Mouse (Mus musculus): ENCODE measurements around the gene Myoz1. TPM values are rescaled to one million over a fixed set of nuclear protein-coding genes. Genes with fewer than 3 reads are reported as not detected.
"Not testable (repeated sequence)": the region's sequence is repeated elsewhere in the genome, so short reads cannot be mapped to it uniquely, and the experiment has no call there.

Gene Myoz1
- total RNA-seq, 2 experiments from 2014 or later: not detected

DNA sequence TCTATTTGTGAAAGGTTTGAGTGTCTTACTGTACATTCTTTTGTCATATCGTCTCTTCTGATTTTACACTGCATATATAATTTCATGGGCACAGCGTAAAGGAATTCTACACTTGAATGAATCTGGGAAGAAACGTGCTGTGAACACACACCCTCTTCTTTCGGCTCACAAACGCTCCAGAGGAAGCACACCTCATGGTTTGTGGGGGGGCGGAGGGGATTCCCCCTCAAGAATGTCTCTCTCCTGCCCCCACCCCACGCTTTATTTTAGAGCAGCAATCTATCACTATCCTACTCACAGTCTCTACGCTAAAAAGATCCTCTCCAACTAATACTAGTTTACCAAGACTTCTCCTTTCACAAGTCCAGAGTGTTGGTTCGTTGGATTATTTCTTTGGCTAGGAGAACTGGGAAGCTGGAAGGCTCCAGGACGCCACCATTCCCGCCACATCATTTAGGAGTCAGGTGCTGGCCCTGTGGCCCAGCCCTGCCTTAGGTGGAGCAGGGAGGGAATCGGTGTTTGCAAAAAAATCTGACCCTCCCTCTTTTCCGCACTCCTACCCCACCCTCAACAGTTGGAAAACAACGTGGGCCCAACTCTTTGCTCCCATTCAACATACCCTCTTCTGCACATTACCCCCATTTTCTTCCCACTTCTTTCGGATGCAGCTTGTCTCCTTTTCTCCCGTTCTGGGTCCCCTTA lies 16.3 kb downstream of the Myoz1 start:
- DNase-seq (ENCODE audit: low spot score in 2 of 2): no peak

DNA sequence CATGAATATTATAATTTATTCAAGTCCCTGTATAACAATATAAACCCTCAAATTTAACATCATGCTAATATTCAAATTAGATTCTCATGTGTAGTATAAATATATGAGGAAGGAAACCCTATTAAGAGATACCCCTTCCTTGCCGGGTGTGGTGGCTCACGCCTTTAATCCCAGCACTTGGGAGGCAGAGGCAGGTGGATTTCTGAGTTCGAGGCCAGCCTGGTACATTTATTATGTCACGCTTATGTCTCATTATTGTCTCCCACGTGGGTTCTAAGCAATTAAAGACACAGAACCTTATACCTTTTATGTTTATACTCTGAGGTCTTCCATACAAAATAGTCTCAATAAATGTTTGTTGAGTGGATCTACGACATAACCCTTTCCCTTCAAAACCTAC lies 17.6 kb downstream of the Myoz1 start:
- no peak for DNase-seq (ENCODE audit: low spot score in 2 of 2)

DNA sequence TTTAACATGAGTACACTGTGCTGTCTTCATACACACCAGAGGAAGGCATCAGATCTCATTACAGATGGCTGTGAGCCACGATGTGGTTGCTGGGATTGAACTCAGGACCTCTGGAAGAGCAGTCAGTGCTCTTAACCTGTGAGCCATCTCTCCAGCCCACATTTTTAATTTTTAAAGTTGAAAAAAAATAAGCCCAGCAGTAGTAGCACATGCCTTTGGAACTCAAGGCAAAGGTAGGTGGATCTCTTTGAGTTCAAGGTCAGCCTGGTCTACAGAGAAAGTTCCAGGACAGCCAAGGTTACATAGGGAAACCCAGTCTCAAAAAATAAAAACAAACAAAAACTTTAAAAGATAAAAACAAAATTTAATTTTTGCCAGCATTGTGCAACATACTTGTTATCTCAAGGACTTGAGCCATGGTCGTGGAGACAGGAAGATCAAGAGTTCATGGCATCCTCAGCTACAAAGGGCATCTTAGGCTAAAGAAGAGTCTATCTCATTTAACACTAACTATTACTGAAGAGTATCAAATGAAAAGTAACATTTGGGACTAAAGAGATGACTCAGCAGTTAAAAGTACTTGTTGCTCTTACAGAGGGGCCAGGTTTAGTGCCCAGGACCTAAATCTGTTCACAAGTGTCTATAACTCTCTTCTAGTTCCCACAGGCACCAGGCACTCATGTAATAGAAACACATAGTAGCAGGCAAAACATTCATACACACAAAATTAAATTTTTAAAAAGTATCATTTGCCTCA lies 18.3 kb downstream of the Myoz1 start:
- no peak for DNase-seq (ENCODE audit: low spot score in 2 of 2)

DNA sequence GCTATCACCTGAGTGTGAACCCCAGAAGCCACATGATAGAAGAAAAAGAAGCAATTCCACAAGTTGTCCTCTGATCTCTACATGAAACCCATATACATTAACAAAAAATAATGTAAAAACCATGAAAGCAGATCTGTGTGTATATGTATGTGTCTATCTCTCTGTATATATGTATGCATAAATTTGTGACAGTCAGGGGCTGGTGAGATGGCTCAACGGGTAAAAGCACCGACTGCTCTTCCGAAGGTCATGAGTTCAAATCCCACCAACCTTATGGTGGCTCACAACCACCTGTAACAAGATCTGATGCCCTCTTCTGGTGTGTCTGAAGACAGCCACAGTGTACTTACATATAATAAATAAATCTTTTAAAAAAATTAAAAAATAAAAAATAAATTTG lies 19.4 kb downstream of the Myoz1 start:
- not testable (repeated sequence) for DNase-seq (ENCODE audit: low spot score in 2 of 2)

DNA sequence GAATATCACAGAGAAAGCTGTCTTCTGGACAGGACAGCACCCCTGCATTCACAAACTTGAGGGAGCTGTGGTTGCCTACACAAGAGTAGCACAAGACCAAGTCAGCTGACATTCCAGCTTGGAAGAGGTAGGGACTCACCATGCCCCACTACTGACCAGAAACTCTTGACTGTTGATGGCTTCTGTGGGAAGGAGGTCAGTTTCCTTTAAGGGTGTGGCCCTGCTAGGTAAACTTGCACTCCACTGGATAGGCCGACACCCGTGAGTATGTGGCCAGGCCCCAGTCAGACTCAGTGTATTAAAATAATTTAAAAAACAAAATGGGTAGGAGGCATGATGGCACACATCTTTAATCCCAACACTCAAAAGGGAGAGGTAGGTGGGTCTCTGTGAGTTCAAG lies 20.8 kb downstream of the Myoz1 start:
- no peak for DNase-seq (ENCODE audit: low spot score in 2 of 2)

DNA sequence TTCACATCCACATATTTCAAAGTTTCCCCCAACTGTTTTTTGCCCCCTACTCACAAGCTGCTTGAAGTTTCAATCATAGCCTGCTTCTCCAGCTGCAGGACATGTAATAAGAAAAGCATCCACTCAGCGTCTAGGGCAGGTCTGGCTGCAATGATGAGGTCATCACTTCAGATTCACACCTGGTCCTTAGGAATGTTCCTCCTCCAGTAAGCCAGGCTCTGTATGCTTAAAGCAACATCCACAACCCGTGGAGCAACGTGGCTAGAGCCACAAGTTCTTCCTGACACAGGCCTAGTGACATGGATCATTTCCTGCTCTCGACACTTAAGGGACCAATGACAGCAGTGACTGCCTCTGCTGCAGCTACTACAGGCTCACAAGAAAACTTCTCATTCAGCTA lies 25.1 kb downstream of the Myoz1 start:
- no peak for DNase-seq (ENCODE audit: low spot score in 2 of 2)

DNA sequence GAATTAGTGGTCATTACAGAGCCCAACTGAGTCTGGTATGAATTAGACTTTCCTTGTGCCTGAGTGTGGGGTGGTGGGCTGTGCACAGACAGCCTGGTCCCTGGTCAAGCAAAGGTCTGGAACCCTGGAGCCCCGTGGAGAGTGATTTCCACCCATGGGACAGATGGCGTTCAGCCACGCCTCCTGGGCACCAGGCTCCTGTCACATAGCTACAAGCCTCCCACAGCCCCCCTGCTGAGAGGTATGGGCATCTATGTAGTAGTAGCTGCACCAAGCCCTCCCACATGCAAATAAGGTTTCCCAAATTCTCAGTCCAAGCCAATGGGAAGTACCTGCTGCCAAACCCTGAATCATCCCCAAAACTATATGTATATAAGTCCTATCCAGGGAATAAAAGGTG lies 29.4 kb downstream of the Myoz1 start:
- DNase-seq (ENCODE audit: low spot score in 2 of 2): no peak

DNA sequence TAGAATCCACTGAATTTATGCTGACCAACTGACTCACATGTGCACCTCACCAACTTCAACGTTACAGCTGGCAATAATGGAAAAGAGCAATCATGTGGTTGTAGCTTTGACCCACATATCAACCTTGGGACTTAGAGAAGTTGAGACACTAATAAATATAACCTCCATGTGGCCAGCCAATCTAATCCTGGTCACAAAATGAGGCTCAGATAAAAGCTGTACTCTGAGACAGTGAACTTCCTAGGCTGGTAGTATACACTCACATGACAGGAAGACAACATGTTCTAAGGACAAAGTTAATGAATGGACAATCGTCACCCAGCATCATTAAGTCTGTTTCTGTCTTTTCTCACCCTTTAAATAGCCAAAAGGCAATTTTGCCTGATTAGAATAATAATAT lies 29.9 kb downstream of the Myoz1 start:
- no peak for DNase-seq (ENCODE audit: low spot score in 2 of 2)

DNA sequence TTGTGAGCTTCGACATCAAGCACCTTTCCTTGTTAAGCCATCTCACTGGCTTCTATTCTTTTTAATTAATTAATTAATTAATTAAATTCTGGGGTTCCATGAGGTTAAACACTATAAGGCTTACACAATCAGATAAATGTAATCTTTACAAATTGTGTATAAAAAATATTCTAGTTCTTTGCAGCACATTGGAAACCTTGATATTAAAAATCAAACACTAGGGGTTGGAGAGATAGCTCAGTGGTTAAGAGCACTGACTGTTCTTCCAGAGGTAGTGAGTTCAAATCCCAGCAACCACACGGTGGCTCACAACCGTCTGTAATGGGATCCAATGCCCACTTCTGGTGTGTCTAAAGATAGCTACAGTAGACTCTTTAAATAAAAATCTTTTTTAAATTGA lies 33.4 kb downstream of the Myoz1 start:
- DNase-seq (ENCODE audit: low spot score in 2 of 2): no peak

DNA sequence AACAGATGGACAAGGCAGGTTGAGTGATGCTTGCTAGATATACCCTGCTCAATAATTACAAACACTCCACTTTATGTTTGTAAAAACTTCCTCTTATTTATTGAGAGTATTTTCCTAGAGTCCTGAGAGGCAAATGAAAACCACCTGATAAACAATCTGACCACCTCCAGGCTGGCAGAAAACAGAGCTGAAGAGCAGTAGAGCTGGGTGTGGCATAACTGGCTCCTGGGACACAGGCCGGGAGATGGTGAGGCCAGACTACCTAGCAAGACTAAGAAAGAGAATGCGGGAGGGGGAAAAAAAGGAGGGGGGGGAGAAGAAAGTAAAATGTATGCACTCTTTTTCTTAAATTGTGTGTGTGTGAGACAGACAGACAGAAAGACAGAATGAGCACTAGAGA lies 33.9 kb downstream of the Myoz1 start:
- no peak for DNase-seq (ENCODE audit: low spot score in 2 of 2)

DNA sequence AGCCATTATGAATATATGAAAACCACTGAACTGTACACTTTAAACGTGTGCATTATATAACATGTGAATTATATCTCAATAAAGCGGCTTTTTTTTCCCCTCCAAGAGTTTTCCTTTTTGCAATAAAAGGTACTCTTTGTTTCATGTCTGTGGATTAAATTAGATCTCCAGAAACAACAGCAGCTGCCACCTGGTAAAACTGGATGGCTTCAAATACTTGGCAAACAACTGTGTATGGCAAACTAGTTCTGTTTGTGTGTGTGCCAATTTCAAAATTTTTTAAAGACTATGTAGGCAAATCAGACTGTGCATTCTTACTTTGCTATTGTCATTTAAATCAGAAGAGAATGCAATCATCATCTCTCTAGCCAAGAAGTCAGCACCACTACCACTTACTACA lies 34.4 kb downstream of the Myoz1 start:
- peak in 1 of 2 experiments; percentile 48 for DNase-seq (ENCODE audit: low spot score in 2 of 2)

DNA sequence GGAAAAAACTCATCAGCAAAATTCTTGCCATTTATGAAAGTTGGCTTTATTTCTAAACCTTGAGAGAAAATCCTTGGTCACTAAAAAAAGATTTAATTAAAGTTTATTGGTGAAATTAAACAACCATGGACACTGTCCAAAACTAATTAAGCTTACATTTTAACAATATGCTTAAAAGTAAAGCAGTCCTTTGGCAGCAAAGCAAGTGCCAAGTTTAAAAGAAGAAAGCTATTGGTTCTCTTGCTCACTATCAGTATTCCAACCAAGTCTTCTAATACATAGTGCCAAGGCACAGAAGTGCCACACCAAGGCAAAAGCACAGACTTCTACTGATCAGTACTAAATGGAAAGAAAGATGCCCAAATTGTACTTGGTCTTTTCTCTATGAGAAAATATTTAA lies 37.2 kb downstream of the Myoz1 start:
- DNase-seq (ENCODE audit: low spot score in 2 of 2): peak in 1 of 2 experiments; percentile 71

DNA sequence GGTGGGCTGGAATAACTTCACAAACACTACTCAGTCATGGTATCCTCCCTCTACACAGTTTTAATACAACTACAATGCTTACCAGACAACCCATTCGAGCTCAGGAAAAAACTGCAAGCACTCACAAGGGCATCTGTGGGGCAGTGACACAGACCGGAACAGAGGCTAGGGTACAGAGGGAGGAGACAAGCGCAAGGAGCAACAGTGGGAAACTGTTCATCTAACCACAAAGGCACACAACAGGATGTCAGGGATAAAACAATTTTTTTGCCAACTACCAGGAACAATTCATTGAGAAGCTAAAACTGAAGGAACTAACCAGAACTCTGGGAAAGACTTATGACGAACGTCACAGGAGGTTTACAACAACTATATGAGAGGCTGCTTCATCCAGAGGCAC lies 38.1 kb downstream of the Myoz1 start:
- no peak for DNase-seq (ENCODE audit: low spot score in 2 of 2)

DNA sequence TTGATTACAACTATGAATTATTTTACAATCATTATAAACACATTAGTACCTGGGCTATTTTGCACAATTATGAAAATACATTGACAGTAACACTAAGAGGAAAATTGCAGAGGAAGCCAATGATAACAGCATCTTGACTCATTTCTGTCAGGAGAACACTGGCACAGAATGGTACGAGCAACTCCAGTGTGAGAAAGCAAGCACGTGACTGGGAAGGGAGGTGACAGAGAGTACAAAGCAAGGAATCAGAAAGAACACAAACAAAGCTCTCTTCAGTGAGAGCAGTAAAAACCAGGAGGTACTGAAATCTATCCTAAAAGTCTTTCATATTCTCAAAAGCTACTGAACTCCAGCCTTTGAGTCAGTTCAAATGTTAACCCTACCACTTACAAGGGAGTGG lies 39.9 kb downstream of the Myoz1 start:
- no peak for DNase-seq (ENCODE audit: low spot score in 2 of 2)

DNA sequence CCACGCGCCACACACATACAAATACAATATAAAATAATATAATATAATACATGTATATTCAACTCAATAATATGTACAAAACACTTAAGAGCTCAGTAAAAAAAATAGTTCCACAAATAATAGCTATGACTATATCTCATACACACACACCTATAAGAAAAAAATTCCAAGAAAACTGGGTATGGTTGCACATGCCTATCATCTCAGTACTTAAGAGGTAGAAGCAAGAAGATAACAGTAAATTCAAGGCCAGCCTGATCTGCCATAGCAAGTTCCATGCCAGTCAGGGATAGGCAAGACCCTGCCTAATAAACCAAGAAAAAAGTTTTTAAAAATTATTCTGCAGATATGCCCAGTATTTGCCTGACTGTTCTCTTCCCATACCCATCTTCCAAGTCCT lies 41.3 kb downstream of the Myoz1 start:
- no peak for DNase-seq (ENCODE audit: low spot score in 2 of 2)

DNA sequence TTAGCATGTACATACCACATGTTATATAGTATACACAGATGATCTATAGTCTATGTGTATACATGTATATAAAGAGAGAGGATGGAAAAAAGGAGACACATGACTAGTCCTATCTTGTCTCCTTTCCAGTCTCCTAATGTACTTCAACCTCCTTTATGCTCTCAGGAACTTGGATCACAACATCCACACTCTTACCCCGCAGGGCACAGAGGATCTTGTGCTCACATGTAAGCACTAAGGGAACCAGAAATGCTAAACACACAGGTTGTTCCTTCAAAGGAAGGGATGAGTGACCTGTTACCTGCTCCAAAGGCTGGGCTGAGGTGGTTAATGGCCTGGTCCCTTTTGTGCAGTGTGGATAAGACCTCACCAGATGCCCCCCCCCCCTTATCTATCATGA lies 43.5 kb downstream of the Myoz1 start:
- no peak for DNase-seq (ENCODE audit: low spot score in 2 of 2)

DNA sequence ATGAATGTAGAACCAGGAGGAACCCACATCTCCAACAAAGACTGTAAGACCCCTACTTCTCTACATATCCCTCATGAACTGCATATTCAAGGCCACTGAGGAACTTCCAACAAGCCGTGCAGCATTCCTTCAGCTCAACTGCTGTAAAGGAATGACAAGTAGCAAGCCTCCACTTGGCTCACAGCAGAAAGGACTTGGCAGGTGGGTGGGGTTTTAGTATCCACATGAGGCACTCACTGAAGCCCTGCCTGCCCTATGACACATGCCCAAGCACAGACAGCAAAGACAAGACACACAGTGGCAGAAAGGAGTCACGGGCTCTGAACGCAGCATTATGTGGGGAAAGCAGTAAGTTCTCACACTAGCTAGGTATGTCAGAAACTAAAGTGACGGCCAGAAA lies 46.2 kb downstream of the Myoz1 start:
- DNase-seq (ENCODE audit: low spot score in 2 of 2): no peak

DNA sequence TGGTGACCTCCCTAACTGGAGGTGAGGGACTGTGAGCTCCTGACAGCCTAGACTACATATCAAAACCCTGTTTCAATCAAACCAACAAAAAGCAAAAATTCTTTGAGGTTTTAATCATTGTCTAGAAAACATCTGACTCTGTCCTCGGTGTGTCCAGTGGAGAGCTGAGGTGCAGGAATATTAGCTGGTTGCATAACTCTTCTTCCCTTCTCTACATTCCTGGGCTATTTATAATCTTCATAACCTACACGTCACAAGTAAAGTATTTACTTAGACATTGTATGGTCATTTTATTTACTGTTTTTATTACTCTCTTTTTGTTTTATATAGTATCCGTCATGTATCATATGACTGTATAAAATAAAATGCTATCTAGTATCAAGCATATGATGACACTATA lies 46.8 kb downstream of the Myoz1 start:
- no peak for DNase-seq (ENCODE audit: low spot score in 2 of 2)

DNA sequence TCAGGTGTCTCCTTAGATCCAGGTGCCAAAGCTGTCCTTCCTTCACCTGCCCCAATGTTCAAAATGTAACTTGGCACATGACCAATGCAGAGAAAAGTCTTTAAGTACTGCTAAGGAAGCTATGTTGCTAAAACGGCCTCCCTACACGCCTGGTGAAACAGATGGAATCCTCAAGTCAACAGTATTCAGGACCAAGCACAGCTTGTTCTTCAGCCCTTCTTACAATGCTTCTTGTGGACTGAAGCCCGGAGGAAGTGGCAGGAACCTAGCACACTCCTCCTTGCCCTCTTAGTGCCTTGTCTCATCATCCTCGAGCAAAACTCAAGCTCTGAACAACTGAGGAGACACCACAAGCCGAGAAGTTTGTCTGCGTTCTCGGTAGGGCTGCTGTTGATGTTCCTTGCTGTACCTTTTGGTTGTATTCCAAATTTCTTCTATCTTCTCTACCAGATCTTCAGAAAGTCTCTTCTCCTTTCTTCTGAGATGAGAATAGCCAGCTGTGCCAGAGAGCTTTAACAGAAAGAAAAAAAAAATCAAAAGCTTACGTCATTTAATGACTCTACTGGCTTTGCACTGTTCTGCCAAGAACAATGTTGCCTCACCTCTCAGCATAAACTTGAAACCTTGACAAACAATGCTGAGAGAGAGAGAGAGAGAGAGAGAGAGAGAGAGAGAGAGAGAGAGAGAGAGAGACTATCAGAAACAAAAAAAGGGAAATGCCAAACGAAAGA lies 48.8 kb downstream of the Myoz1 start:
- no peak for DNase-seq (ENCODE audit: low spot score in 2 of 2)

DNA sequence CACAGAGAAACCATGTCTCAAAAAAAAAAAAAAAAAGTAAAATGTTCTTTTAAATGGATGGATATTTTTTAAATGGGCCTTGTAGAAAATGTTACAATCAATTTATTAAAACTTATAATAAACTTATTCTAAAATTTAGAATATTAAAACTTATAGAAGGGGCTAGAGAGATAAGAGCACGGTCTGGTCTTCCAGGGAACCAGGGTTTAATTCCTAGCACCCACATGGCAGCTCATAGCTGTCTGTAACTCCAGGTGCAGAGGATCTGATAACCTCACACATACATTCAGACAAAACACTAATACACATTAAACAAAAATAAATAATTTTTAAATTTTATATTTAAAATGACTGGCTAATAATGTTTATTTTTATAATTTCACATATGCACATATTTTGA lies 55.1 kb downstream of the Myoz1 start:
- DNase-seq (ENCODE audit: low spot score in 2 of 2): no peak

DNA sequence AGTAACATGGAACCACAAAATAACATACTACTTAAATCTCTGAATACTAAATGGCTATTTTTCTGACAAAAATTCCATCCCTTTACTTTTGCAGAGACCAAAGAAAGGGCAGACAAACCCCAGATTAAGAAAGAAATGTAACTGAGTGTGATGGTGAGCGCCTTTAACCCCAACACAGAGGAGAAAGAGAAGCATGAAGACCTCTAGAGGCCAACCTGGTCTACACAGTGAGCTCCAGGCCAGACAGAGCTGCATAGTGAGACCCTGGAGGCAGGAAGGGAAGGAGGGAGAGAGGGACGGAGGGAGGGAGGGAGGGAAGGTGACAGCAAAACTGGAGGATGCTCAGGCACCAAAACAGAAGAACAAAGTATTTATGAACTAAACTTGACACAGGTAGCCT lies 56.1 kb downstream of the Myoz1 start:
- no peak for DNase-seq (ENCODE audit: low spot score in 2 of 2)

DNA sequence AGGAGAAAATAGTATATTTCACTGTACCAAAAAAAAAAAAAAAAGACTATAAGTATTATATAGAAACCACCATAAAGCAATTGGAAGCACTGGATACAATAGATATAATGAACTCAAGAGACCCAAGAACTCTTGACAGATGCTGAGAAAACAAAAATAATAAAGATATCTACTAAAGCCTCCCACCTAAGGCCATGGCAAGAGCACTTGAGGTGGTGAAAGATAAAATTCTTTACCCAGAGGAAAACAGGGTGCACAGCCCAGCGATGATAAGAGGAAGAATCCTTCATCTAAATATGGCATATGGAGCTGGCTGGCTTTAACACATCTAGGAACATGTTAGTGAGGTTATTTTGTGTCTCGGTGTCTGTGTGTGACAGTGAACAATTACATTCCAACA lies 56.8 kb downstream of the Myoz1 start:
- DNase-seq (ENCODE audit: low spot score in 2 of 2): no peak
